Mouse (Mus musculus) hindbrain, embryonic 13.5 days (tissue): ENCODE data around the gene Ptprcap. TPM values are rescaled to one million over a fixed set of nuclear protein-coding genes. Genes with fewer than 3 reads are reported as not detected.
"Not testable (repeated sequence)": the region's sequence is repeated elsewhere in the genome, so short reads cannot be mapped to it uniquely, and the experiment has no call there.

Experiments used
- ATAC-seq: fragments of 200-750 bp; cut with Nextera tagmentation; 2 replicates; pipeline ENCODE4 v1.8.0; 2017; ENCODE audit warnings: moderate TSS enrichment; ENCODE audit not compliant: low FRiP score
- H3K27ac ChIP-seq: fragments of 300-500 bp; sonication (generic); 2 replicates; pipeline ENCODE4 v1.5.1; 2015; ENCODE audit warnings: inconsistent platforms, mild to moderate bottlenecking, moderate library complexity
- H3K27me3 ChIP-seq: fragments of 300-500 bp; sonication (generic); 2 replicates; pipeline ENCODE4 v1.6.1; 2015; ENCODE audit warnings: mild to moderate bottlenecking, inconsistent platforms
- H3K36me3 ChIP-seq: fragments of 300-500 bp; sonication (generic); 2 replicates; pipeline ENCODE4 v1.6.1; 2015; ENCODE audit warnings: mild to moderate bottlenecking, inconsistent platforms
- H3K4me1 ChIP-seq: fragments of 300-500 bp; sonication (generic); replicated peaks from 2 replicates; pipeline ENCODE4 v1.6.1; 2015; ENCODE audit warnings: inconsistent platforms
- H3K4me2 ChIP-seq: fragments of 300-500 bp; sonication (generic); 2 replicates; pipeline ENCODE4 v1.6.1; 2015; ENCODE audit warnings: inconsistent platforms, mild to moderate bottlenecking, moderate library complexity
- H3K4me3 ChIP-seq: fragments of 300-500 bp; sonication (generic); 2 replicates; pipeline ENCODE4 v1.5.1; 2015; ENCODE audit warnings: mild to moderate bottlenecking, inconsistent platforms
- H3K9ac ChIP-seq: fragments of 300-500 bp; sonication (generic); 2 replicates; pipeline ENCODE4 v1.6.1; 2015; ENCODE audit warnings: mild to moderate bottlenecking, inconsistent platforms
- H3K9me3 ChIP-seq: fragments of 300-500 bp; sonication (generic); 2 replicates; pipeline ENCODE4 v1.6.1; 2016; ENCODE audit warnings: inconsistent platforms
- WGBS: fragments of 180-500 bp; shearing (Covaris S2); methylation state at CpG from one replicate; pipeline ENCODE4 v1.1.7; 2015; 5-methylcytosine and 5-hydroxymethylcytosine counted together
- polyA plus RNA-seq: library from polyadenylated mRNA; unstranded; fragments of >200 nt; fragmentation: Nextera tagmentation; extraction: Ambion mirVana; gene quantifications from 2 replicates; pipeline ENCODE4 v1.2.1, GENCODE M21; 2015

The Ptprcap gene
- polyA plus RNA-seq, 1 experiment from 2014 or later: 0.66 TPM

DNA sequence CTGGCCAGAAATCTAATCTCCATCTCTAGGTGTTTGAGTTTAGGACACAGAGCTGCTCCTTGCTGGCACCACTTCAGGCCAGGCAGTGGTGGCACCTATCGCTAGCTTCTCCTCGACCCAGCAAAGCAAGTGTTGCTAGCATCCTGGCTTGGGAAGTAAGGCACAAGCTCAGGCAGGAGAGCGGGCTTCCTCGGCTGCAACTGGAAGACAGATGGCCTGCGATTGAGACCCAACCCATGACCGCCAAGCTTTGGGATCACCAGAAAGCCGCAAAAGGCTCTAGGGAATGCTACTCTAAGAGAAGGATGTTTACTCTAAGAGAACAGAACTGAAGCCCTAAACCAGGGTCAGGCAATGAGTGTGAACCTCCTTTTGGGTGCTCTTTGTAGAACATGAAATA, 23.9 kb upstream of the Ptprcap start:
- Histone ChIP-seq H3K27ac (no peak overlapping the region), H3K9ac (0 out of 2 replicates have a peak overlapping the region, but pooled peaks have one; percentile 39), H3K4me1 (peaks cover 18% of the 10 kb centered on the region), H3K4me3 (no peak overlapping the region), H3K36me3 (peaks cover 55% of the 10 kb centered on the region), H3K9me3 (no peaks in the 10 kb centered on the region), H3K27me3 (no peaks in the 10 kb centered on the region), H3K4me2 (no peak overlapping the region)
- WGBS: 89% methylated on average over 7 of the region's 7 CpGs
- ATAC-seq: no peak

DNA sequence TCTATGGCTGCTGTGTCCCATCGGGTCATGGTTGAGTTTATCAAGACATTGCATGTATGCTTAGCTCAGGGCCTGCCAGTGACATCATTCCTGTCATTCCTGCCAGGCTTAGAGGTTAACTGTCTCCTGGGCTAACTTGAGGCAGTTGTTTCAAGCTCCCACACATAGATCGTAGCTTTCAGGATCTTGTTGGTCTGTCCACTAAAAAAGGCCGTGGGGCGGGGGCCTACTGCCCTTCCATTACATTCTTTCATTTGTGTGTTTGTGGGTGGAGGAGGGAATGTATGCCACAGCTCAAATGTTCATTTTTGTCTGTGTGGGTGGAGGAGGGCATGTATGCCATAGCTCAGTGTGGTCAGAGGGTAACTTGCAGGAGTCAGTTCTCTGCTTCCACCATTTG, 23.3 kb upstream of the Ptprcap start:
- no peak for ATAC-seq
- H3K36me3 ChIP-seq: peaks cover 55% of the 10 kb centered on the region
- H3K9me3 ChIP-seq: no peaks in the 10 kb centered on the region
- no peak overlapping the region for H3K4me2 ChIP-seq
- no peaks in the 10 kb centered on the region for H3K27me3 ChIP-seq
- no peak overlapping the region for H3K27ac ChIP-seq
- H3K4me3 ChIP-seq: no peak overlapping the region
- peaks cover 18% of the 10 kb centered on the region for H3K4me1 ChIP-seq
- H3K9ac ChIP-seq: 0 out of 2 replicates have a peak overlapping the region, but pooled peaks have one; percentile 39
- WGBS: 90% methylated on average over 4 of the region's 4 CpGs

DNA sequence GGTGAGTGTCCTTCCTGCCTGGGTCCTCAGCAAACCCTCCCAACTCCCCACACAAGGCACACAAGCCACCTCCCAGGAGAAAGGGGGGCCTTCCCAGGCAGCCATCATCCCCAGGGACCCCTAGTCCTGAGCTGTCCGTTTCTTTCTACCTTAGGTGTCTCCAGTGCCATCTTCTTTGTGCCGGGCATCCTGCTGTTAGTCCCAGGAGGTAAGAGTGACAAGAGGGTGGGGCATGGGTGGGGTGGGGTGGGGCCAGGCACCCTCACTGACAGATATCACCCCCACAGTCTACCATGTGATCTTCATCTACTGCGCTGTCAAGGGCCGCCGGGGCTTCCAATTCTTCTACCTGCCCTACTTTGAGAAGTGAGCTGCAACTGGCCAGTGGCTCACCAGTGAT, 22.3 kb upstream of the Ptprcap start:
- H3K4me1 ChIP-seq: peaks cover 17% of the 10 kb centered on the region
- H3K9ac ChIP-seq: no peak overlapping the region
- WGBS: 91% methylated on average over 5 of the region's 5 CpGs
- no peaks in the 10 kb centered on the region for H3K9me3 ChIP-seq
- H3K27me3 ChIP-seq: no peaks in the 10 kb centered on the region
- H3K4me2 ChIP-seq: no peak overlapping the region
- no peak for ATAC-seq
- no peak overlapping the region for H3K27ac ChIP-seq
- H3K4me3 ChIP-seq: no peak overlapping the region
- H3K36me3 ChIP-seq: peaks cover 55% of the 10 kb centered on the region

DNA sequence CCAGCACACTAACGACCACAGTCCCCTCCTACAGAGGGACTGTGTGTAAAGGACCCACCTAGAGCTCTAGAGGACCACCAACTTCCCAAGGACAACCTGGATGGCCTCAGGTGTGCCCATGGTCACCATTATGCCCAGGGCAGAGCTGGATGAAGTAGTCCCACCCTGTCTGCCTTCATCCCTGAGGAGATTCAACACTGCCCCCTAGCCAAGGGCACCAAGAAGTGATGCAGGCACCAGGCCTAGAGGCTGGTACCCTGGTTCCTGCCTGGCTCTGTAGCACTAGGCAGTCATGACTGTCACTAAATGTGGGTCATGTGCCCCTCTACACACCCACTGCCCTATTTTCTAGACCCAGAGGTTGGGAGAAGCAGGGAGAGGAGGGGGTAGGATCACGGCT, 21.6 kb upstream of the Ptprcap start:
- ATAC-seq: no peak
- Histone ChIP-seq H3K4me2 (no peak overlapping the region), H3K9ac (no peak overlapping the region), H3K4me3 (no peak overlapping the region), H3K9me3 (no peaks in the 10 kb centered on the region), H3K27me3 (no peaks in the 10 kb centered on the region), H3K36me3 (peaks cover 55% of the 10 kb centered on the region), H3K4me1 (peaks cover 10% of the 10 kb centered on the region), H3K27ac (no peak overlapping the region)
- WGBS: 93% methylated on average over 2 of the region's 2 CpGs

DNA sequence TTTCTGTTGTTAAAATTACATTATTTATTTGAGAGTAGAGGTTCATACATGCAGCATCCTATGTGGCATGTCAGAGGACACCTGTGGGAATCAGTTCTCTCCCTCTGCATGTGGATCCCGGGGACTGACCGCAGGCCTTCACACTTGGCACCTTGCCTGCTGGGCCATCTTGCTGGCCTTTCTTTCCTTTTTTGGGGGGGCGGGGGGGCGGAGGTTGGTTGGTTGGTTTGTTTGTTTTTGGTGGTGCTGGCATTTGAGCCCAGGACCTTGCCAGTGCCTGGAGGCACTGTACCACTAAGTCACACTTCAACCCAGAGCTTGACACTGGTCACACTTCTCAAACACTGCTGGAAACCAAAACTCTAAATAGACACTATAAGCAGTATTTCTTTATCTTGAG, 19.1 kb upstream of the Ptprcap start:
- WGBS: 94% methylated on average over 4 of the region's 4 CpGs
- no peak overlapping the region for H3K4me2 ChIP-seq

DNA sequence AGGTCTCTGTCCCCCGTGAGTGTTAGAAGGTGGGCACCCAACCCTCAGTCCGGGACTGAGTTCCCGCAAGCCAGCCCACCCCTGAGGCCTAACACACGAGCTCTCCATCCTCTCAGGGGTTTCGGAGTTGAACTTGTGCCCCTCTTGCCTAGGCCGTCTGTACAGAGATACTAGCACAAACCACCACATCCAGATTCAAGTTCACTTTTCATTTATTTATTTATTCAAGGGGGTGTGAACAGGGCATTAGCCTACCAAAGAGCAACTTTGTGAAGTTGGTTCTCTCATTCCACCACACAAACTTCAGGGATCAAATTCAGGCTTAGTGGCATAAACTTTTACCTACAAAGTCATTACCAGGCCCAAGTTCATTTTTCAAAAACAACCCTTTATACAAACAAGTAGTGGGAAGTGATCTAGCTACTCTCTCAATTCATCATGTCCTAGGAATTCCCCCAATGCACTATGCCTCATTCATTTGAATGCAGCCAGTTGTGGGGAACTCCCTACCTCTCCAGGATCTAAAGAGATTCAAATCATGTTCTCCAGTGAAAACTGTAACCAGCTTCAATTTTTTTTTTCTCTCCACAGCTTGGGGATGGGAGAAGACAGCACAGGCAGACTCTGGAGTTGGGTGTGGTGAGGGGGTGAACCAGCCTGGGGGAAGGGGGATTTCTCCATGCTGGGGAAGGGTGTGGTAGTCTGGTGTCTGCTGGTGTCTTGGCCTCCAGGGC, 18.0 kb upstream of the Ptprcap start:
- H3K27me3 ChIP-seq, ATAC-seq, H3K4me3 ChIP-seq, H3K4me2 ChIP-seq, H3K4me1 ChIP-seq, H3K9me3 ChIP-seq, H3K27ac ChIP-seq, H3K9ac ChIP-seq: not testable (repeated sequence)
- WGBS: 84% methylated on average over 6 of the region's 6 CpGs
- H3K36me3 ChIP-seq: peaks cover 30% of the 10 kb centered on the region

More for the DNA sequence above, 19.1 kb upstream of the Ptprcap start:
- peaks cover 38% of the 10 kb centered on the region for H3K36me3 ChIP-seq
- no peak overlapping the region for H3K9ac ChIP-seq
- H3K9me3 ChIP-seq: no peaks in the 10 kb centered on the region
- H3K27me3 ChIP-seq: no peaks in the 10 kb centered on the region
- no peak for ATAC-seq
- no peak overlapping the region for H3K27ac ChIP-seq
- H3K4me3 ChIP-seq: no peak overlapping the region
- H3K4me1 ChIP-seq: peaks cover 3% of the 10 kb centered on the region

DNA sequence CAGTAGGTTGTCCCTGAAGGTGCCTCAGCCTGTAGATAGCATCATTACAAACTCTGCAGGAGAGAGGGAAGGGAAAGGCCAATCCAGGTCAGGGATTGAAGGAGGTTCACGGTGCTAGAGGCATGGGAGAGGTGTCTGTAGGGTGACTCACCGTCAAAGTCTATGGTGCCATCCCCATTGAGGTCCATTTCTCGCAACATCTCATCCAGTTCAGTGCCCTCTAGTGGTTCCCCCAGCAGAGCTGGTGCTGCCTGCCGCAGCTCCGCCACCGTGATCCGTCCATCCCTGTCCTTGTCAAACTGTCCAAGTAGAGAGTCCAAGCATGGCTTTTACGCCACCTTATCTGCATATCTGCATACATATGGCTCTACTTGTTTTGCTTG, 17.4 kb upstream of the Ptprcap start:
- H3K27ac ChIP-seq, H3K9ac ChIP-seq, H3K9me3 ChIP-seq, H3K4me3 ChIP-seq, H3K4me2 ChIP-seq, H3K27me3 ChIP-seq, ATAC-seq, H3K4me1 ChIP-seq: not testable (repeated sequence)
- H3K36me3 ChIP-seq: peaks cover 29% of the 10 kb centered on the region
- 19% methylated on average over 8 of the region's 8 CpGs for WGBS

DNA sequence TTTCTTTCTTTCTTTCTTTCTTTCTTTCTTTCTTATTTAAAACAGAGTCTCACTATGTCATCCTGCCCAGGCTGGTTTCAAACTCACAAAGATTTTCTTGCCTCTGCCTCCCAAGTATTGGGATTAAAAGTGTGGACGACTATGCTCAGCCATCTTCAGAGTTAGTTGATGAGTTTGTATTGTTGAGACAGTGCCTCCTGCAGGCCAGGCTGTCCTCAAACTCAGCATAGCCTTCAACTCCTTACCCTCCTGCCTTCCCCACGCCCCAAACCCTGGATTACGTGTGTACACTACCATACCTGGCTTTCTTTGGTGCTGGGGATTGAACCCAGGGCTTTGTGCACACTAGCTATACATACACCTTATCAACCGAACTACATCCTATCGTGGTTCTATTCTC, 16.9 kb upstream of the Ptprcap start:
- Histone ChIP-seq H3K9me3 (no peaks in the 10 kb centered on the region), H3K9ac (no peak overlapping the region), H3K27ac (no peak overlapping the region), H3K36me3 (peaks cover 24% of the 10 kb centered on the region), H3K4me2 (no peak overlapping the region), H3K27me3 (no peaks in the 10 kb centered on the region), H3K4me3 (no peak overlapping the region), H3K4me1 (peaks cover 4% of the 10 kb centered on the region)
- ATAC-seq: no peak
- WGBS: 80% methylated on average over 5 of the region's 5 CpGs

DNA sequence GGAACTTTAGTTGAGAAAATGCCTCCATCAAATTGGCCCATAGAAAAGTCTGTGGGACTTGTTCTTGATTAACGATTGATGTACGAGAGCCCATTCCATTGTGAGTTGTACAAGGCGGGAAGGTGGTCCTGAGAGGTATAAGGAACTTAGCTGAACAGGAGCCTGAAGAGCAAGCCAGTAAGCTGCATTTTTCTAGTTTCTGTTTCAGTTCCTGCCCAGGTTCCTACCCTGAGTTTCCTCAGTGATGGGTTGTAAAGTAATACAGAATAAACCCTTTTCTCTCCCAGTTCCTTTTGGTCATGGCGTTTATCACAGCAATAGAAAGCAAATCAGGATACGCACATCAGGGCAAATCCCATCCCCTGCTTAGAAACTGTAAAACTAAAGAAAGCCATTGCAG, 15.5 kb upstream of the Ptprcap start:
- H3K9me3 ChIP-seq: no peaks in the 10 kb centered on the region
- no peak for ATAC-seq
- H3K27me3 ChIP-seq: no peaks in the 10 kb centered on the region
- peaks cover 9% of the 10 kb centered on the region for H3K36me3 ChIP-seq
- no peak overlapping the region for H3K27ac ChIP-seq
- no peak overlapping the region for H3K4me2 ChIP-seq
- no peak overlapping the region for H3K9ac ChIP-seq
- 85% methylated on average over 5 of the region's 5 CpGs for WGBS
- H3K4me3 ChIP-seq: no peak overlapping the region
- H3K4me1 ChIP-seq: peaks cover 4% of the 10 kb centered on the region

DNA sequence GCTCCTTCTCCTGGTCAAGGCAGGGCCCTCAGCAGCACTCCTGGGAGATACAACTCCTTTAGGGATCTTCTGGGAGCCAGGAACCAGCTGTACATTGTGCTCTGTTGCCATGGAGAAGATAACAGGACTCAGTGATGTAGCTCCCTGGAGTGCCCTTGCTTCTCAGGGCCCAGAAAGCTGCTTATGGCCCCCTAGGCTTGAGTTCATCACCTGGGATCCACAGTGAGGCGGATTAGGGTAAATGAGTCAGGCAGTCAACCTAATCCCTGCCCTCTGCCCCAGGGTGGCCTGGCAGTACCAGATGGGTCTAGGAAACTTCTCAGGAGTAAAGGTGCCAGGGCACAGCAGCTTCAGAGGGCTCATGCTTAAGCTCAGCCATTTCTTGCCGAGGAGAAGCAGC, 14.0 kb upstream of the Ptprcap start, which contains the start of gene Gpr152:
Gene Gpr152 (plus strand): TSS at position 342 of the 400 bp plus-strand sequence.
- Histone ChIP-seq H3K4me1 (peaks cover 4% of the 10 kb centered on the region), H3K27ac (no peak within 1 kb of the TSS), H3K27me3 (no peaks in the 10 kb centered on the region), H3K4me2 (no peak within 1 kb of the TSS), H3K36me3 (no peaks in the 10 kb centered on the region), H3K9ac (no peak within 1 kb of the TSS), H3K4me3 (no peak within 1 kb of the TSS), H3K9me3 (no peaks in the 10 kb centered on the region)
- 70% methylated on average over 2 of the region's 2 CpGs for WGBS
- no peak for ATAC-seq

DNA sequence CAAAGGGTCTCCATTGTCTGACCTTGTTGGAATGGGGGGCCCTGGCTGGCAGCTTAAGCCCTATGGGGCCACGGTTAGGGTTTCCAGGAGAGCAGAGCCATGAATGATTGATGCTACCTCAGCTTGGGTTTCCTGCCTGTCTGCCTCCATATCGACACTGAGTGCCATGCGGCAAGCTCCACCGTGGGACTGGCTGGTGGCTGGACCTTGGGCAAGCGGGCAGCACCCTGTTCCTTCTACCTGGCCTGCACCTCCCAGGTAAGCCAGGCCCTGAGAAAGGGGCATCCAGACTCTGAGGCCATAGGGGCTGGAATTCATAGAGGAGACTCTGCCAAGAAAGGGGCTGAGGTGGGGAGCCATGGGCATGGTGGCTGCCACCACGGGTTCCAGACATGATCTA, 13.3 kb upstream of the Ptprcap start:
- no peaks in the 10 kb centered on the region for H3K36me3 ChIP-seq
- H3K27ac ChIP-seq: no peak overlapping the region
- ATAC-seq: no peak
- no peaks in the 10 kb centered on the region for H3K9me3 ChIP-seq
- no peak overlapping the region for H3K4me3 ChIP-seq
- peaks cover 4% of the 10 kb centered on the region for H3K4me1 ChIP-seq
- 87% methylated on average over 6 of the region's 6 CpGs for WGBS
- H3K9ac ChIP-seq: no peak overlapping the region
- H3K27me3 ChIP-seq: no peaks in the 10 kb centered on the region
- H3K4me2 ChIP-seq: no peak overlapping the region

DNA sequence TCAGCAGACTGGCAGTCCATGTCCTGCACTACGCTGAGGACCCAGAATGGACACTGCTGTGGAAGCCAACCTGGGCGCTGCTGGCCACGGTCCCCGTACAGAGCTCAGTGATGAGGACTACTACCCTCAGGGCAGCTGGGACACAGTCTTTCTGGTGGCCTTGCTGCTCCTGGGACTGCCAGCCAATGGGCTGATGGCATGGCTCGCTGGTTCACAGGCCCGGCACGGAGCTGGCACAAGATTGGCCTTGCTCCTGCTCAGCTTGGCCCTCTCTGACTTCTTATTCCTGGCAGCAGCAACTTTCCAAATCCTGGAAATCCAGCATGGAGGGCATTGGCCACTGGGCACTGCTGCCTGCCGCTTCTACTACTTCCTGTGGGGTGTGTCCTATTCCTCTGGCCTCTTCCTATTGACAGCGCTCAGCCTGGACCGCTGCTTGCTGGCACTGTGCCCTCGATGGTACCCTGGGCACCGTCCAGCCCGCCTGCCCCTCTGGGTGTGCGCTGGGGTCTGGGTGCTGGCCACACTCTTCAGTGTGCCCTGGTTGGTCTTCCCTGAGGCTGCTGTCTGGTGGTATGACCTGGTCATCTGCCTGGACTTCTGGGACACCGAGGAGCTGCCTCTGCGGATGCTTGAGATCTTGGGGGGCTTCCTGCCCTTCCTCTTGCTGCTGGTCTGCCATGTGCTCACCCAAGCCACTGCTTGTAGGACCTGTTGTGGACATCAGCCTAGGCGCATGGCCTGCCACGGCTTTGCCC, 10.8 kb upstream of the Ptprcap start:
- H3K9me3 ChIP-seq: no peaks in the 10 kb centered on the region
- no peaks in the 10 kb centered on the region for H3K27me3 ChIP-seq
- H3K9ac ChIP-seq: no peak overlapping the region
- 93% methylated on average over 18 of the region's 18 CpGs for WGBS
- peaks cover 6% of the 10 kb centered on the region for H3K4me1 ChIP-seq
- no peaks in the 10 kb centered on the region for H3K36me3 ChIP-seq
- no peak for ATAC-seq
- H3K4me2 ChIP-seq: no peak overlapping the region
- no peak overlapping the region for H3K4me3 ChIP-seq
- no peak overlapping the region for H3K27ac ChIP-seq
